Mouse (Mus musculus) CD8-positive naive resting alpha-beta T cell, adult 57 days (primary cell): Measurements from ENCODE around the gene Satb1. TPM values are rescaled to one million over a fixed set of nuclear protein-coding genes. Genes with fewer than 3 reads are reported as not detected.

Experiments
- total RNA-seq: library from RNA; stranded (reverse); gene quantifications from one replicate; pipeline ENCODE4 v1.2.4, GENCODE M21; 2023

Gene Satb1
- total RNA-seq, result 1,006 TPM

DNA sequence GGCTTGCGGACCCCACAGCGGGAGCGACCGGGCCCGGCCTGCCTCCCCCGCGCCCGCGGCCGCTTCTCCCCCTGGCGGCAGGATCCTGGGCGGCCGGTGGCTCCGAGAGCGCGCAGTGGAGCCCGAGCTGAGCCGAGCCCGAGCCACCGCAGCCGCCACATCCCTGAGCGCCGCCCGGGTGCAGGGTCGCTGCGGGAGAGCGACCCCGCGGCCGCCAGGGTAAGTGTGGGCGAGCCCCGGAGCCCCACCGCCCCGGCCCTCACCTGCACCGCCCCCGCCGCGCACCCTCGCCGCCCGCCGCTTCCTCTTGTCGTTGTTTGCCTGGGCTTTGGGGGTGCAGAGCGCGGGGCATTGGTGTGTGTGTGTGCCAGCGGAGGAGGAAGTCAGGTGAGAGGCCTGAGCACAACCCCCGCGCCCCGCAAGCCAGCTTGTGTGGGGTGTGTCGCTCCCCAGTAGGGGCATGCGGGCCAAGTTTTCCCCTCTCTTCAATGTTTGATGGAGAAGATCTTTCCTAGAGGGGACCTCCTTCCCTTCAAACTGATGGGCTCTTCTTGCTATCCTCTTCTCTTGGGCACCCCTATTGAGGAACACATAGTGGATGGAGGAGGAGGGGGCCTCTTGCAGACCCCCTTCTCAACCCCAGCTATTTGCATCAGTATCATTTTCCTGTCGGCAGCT is at the start of gene Satb1:
Gene Satb1, minus strand, starts transcription at position 391 of the 678 bp plus-strand sequence.

